Mouse (Mus musculus): ENCODE results near the gene Tnnc2.

GRCm38 (mm10) chr2:164785481-164786387, 6.0 kb upstream of the Tnnc2 start, which contains the start of gene Snx21:
- TF ChIP-seq CTCF (IDR thresholded peaks at IDR 0.05; ENCODE audit: low read depth, low read length) (no peak), POLR2A (IDR thresholded peaks at IDR 0.05; ENCODE audit: borderline replicate concordance, low read depth, low read length) (no peak)

All from bone marrow macrophage, adult 2 months (primary cell).